Mouse (Mus musculus) gastrocnemius, postnatal 4 days (tissue): ENCODE measurements at regions not wholly inside any gene's neighbourhood (a gene's known extent, or its start where the extent isn't known, plus 50 kb on each side); places are given as distances from the start of the nearest gene placed in this dataset.

Source experiments
- DNase-seq, 2 experiments: peaks; one replicate each; pipeline ENCODE4 v3.0.0; 2021 to 2022; ENCODE audit warnings: low spot score in 2 of 2, mixed read lengths in 2 of 2

DNA sequence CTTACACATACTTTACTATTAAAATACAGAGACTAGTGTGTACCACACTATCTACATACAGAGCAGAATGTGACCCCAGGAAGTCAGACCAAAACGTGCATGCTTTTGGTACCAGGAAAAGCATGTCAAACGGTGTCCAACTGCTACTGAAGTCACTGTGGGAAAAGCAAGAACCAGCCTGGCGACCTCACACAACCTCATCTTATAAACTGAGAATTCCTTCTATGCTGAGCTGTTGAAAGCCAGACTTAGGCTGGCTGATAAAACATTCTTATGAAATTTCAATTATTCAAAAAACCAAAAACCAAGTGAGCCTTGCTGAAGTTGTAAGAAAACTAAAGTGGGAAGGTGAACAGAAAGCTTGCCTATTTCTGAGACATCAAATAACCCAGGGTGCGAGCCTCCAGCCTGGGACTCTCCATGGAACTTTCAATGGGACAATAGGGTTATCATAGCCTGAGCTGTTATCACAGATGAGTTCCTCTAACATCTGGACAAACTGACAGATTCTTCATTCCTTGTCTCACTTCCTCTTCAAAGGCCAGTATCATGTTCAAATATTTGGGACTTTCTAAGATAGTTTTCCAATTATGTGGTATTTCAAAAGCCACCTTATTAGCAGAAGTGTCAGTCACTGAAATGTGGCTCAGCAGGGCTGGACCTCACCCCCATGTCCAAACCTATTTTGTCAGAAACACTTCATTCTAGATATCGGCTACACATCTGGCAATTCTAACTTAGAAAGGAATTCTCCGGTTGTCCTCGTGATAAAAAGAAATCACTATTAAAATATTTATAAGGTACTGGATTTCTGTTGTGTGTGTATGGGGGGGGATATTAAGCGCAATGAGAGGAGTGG lies 155.7 kb downstream of the Sox4 start:
- DNase-seq, result no peak

DNA sequence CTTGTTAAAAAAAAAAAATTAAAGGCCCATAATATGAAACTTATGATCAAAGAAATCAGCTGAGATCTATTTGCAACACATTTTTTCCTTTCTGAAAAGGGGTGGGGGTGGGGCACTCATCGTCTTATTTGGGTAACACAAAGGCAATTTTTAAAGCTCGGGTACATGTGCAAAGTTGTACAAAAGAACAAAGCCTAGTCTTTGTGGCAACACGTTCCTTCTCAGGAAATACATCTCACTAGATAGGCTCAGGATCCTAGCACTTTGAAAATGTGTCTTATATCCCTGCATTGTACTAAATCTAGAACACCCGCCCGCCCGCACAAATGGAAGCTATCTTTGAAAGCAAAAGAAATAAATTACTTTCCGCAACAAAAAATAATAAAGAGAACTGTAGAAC lies 158.2 kb downstream of the Sox4 start:
- no peak for DNase-seq

DNA sequence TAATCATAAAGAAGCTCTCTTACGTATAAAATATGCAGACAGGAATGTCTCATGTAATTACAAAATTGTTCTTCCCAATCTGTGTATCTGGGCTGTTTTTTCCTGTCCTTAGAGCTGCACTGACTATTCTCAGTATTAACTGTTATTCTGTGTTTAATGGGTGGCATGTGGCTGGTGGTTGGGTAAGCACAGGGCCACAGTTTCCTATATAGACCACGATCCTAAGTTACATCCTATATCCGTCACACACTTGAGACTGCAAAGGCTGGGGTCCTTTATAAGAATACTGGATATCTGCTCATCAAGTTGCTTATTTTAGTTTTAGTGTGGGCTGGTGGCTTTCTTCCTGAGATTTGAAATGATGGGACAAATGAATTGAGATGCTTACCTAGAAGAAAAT lies 159.0 kb downstream of the Sox4 start:
- no peak for DNase-seq

DNA sequence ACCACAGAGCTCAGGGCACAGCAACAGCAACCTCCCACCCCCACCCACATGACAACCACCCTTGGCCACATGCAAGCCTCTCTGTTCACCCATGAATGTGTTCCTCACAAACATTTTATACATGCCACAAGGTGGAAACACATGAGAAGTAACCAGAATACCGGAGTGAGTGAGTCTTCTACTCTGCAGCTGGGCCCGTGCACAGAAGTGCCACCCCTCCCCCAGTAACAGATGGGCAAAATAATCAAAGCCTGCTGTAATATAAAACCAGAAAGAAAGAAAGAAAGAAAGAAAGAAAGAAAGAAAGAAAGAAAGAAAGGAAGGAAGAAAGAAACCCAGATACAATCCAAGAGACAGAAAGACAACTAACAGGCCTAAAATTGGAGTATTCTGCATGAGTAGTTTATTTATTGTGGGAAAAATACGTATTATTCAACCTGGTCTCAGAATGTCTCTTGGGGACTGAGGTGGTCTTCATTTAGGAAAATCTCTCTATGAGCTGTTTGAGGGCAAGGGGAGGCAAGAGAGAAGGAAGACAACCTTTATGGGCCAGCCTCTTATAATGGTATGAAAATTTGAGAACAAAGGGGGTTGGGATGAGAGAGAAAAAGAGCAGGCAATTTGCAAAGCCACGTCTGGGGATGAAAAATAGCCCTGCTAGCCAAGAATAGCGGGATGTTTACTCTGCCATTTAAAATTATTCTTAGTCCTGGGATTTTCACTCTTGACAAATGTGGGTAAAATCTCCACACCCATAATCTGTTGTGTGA lies 160.2 kb downstream of the Sox4 start:
- no peak for DNase-seq

DNA sequence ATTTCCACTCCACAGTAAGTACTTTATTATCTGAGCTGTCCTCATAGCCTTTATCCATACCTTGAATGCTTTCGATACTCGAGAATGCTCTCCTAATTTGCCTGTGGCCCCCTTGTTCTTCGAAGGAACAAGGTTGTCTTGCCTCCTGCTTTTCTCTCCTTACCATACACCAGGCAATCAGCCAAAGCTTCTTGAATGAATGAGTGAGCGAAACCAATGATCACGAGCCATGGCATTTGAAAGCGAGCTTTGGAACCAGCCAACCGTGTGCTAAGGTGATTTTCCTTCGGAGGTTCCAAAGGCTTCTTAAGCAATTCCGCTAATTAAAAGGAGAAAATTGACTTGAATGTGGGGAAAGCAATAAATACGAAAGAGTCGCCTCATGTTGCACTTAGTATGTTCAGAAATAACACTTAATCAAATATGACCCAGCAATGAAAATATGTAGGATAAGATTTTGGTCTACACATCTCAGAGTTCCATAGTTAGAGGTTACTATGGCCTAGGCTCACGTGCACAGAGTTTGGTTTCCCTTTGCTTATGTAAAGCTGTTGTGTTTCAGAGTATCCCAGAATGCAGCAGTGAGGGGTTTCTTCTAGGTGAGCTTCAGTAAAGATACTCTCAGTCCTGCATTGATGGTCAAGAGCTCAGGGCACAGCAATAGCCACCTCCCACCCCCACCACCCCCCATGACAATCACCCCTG lies 160.9 kb downstream of the Sox4 start:
- no peak for DNase-seq

DNA sequence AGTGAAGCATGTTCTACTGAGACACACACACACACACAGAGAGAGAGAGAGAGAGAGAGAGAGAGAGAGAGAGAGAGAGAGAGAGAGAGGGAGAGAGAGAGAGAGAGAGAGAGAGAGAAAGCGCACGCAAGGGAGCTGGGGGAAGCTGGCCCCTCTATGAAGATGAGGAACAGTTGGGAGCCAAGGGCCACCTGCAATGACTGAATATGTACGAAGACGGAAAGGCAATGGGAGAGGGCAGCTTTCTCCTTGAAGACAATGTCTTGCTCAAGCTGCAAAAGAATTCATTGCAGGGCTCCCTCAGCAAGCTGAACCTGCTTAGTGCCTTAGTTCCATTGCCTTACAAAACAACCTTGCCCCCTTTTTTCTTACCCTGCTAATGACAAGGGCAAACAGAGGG lies 163.1 kb downstream of the Sox4 start:
- no peak for DNase-seq

DNA sequence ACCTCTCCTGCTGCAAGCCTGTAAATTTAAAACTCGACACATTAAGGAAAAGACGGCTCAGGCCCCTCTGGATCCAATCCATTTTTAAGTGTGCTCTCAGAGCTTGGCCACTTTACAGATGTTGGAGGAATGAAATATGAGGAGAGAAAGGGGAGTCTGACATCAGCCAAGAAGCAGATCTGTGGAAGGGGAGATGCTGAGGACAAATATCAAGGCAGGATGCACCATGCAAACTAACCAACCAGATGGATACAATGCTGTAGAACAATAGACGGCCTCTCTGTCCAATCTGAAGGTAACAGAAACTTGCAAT lies 166.2 kb downstream of the Sox4 start:
- DNase-seq, result no peak

DNA sequence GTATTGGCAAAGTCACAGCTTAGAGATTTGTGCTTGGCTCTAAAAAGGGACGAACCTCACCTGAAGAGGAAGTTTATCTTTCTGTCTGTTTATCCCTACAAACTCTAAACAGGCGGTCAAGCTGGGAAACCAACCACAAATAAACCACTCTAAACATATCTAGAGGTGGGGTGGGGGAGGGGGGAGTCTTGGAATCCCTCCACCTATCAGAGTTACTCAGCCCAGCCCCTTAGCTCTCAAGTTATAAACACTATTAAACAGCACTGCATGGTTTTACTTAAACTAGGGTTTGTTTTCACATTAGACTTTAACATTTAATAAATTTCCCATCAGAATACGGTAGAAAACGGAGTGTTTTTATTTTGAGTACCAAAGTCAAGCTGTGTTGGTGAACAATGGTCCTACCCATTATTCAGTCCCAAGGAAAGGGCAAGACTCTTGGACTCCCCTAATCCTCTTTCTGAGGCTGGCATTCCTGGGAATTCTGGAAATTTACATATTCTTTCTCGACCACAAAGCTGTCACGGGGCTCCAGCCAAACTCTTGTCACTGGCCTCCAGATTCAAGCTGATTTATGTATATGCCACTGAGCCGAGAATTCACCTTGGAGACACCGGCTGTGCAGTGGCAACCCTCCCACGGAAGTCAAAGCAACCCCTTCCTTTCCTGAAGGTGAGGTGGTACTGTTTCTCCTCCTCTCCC lies 166.7 kb downstream of the Sox4 start:
- DNase-seq, result peak in 1 of 2 experiments; percentile 11

DNA sequence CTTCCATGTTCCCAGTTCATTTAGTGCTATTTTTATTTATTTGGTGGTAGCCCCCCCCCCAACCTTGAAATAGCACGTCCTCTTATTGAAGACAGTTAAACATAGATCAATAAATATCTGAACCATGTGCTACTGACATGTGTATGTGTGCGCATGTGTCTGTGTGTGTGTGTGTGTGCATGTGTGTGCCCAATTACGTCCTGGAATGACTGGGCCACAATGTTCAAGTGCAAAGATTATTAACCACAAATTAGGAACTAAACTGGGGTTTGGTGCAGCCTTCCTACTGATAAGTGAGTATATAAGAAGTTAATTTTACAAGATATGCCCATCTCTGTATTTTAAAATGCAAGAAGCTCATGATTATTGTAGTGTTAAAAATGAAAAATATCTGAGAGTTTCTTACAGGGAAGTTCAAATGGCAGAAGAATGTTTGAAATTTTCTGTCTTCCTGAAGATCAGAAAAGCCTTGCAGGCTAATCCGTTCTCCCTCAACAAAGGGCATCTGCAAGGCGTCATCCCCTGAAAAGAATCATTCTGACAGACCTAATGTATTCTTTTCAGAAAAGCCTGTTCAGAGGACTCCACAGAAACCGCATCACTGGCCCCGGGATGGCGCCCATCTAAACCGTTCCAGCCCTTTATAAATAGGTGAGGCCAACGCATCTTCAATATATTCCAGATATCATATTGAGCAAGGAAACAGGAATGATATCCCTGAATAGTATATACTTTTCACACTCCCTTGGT lies 170.8 kb downstream of the Sox4 start:
- DNase-seq, result no peak

DNA sequence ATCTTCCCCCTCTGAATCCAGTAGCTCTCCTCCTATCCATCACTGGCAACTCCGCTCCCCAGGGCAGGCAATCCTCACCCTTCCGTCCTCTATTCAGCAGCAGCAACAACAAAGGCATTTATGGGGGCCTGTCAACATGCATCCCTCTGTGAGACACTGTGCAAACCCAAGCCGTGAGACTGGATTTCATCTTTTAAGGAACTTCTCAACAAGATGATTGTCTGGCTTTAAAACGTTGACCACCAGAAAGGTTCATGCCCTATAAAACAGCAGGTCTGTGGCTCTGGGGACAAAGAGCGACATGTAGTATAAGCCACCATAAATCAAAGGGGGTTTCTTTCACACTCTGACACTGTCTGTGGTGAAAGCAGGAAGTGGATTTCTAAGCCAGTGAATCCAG lies 171.4 kb downstream of the Sox4 start:
- DNase-seq, result no peak

DNA sequence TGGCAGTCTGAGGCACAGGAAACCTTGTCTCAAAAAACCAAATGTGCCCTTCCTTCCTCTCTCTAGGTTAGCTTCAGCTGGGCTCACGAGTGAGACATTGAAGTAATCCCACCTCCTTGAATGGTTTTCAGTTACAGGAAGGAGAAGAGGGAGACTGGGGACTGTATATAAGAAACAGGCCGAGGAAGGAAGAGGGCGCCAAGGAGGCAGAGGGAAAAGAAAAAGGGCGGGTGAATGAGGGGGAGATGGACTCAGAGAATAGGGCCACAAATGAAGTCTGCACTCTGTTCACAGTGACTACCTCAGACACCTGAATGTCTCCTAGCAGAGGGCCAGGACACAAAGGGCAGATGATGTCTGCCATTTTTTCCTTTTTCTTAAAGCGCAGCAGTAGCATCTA lies 171.9 kb downstream of the Sox4 start:
- DNase-seq, result no peak

DNA sequence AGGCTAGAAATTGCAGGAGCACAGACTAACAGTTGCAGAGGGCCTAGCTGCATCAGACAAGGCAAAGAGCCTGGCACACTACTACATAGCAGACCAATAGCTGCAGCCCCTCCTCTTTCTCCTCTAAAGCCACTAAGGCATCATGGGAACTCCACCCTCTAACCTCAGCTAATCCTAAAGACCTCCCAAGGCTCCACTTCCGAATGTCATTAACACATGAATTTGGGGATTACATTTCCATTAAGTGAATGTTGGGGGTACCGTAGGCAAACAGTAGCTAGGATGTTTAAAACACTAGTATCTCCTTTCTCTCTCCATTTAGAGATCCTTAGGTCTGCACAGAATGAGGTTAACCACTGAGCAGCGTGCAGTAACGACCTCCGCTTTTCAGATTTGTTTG lies 173.1 kb downstream of the Sox4 start:
- no peak for DNase-seq

DNA sequence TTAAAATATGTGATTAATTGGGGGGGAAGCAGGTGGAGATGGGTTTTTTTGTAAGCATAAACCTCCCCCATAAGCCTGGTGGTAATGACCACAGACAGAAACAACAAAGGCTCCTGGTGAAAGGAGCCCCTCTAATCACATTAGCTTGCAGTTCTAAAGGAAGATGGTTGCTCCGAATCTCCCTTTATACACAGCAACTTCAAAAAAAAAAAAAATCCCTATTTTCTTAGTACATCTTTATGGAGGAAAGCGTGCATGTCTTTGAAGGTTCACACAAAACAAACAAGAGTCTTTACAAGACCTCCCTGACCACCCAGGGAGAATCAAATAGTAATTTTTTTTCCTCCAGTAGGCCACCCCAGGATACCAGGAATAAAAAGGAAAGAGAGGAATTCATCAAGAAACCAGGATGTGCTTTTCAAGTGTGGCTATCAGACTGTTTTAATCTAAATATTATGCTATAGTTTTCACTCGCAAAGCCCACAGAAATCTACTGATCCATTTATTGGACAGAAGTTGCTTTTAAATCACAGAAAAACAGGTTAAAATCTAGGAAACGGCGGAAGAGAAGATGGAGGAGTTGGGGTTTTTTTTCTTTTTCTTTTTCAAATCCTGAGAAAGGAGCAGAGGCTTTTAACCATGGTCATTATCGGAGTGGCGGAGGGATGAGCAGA lies 178.2 kb downstream of the Sox4 start:
- no peak for DNase-seq

DNA sequence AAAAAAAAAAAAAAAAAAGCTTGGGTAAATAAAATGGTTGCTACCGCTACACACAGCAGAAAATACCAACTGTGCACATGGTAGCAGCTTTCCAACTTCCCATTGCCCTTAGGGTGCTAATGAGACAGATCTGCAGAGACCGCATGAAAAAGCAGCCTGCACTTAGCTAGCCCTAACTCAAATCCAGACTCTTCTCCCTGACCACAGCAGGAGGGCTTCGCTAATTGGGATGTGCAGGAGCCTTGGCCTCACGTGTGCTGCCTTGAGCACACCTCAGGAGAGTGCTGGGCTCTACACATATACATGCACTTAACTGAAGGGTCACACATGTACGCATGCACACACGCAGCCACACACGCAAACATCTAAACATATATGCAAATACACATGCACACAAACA lies 178.9 kb downstream of the Sox4 start:
- no peak for DNase-seq

DNA sequence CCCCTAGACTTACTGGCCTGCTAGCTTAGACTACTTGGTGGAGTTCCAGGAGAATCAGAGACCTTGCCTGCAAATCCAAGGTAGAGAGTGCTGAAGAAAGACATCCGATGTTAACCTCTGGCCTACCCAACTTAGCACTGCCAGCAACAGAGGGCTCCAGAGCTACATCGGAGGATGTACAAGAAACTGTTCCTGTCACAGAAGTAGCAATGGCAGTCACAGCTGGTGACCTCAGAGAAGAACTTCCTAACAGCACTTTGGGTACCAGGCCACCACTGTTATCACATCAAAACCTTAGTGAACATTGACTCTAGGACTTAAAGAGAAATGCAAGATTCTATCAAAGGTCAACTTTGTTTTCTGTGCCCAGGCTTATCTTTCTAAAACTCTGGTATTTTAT lies 180.0 kb downstream of the Sox4 start:
- DNase-seq, result no peak

DNA sequence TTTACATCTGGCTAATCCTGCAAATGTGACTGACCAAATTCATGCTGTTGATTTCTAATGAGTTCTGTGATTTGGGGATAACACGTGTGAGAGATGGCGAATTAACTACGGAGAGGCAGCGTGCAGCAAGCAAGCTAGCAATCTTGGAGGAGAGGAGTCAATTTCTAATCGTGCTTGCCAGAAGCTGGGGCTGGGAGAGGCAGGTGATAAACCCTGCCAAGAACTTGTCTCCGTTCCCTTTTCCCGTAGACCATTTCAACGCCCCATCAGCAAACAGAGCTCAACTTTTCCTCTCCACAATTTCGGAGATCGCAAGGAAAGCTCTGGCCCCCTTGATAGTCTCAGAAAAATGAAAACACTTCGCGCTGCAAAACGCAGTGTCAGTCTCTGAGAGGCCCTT lies 183.0 kb downstream of the Sox4 start:
- peak in 1 of 2 experiments; percentile 35 for DNase-seq

DNA sequence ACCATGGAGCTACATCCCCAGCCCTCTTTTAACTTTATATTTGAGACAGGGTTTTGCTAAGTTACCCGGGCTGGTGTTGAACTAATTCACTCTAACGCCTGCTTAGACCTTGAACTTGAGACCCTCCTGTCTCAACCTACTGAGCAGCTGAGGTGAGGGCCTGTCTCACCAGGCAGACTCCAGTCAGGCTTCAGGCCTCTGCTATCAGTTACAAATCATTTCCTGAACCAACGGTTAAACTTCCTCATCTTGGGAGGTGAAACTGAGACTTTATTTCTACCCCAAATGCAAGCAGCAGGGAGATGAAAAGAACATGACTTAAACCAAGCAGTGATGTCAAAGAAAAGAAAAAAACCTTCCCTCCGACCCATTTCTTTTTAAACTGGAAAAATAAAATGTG lies 183.5 kb downstream of the Sox4 start:
- DNase-seq, result no peak

DNA sequence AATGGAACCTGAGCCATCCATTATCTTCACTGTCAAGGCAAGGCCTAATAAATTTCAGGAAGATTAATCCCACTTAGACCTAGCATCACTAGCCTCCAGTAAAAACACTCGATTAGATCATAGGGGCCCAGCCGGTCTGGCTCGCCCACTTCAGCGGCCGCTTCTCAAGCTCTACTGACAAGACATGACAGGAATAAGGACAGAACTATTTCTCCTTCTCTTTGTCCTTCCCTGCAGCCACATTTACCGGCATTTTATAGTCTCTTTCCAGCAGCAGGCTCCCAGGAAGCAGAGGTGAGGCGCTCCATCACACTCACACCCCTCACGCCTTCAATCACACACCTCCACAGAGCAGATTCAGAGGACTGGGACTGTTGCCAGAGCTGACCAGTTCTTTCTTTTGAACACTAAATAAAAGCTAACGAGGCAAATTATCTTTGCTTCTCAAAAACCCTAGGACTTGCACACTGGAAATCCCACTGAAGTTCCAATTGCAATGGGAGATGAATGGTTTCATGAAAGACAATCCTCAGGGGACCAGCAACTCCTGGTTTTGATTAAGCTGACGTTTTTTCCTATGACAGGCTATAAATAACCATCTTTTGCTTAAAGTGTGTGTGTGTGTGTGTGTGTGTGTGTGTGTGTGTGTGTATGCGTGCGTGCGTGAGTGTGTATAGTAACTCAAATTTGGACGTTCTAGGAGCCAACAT lies 184.6 kb downstream of the Sox4 start:
- DNase-seq, result peak in 1 of 2 experiments; percentile 15

DNA sequence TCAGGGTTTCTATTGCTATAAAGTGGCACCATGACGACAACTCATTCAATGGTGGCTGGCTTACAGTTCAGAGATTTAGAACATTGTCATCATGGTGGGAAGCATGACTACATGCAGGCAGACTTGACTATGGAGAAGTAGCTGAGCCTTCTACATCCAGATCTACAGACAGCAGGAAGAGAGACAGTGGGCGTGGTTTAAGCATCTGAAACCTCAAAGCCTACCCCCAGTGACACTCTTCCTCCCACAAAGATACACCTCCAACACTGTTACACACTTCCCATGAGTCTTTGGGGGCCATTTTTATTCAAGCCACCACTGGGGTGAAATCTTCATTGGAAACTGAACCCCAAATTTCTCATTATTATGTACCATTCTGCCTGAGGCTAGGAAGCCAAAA lies 191.0 kb downstream of the Sox4 start:
- DNase-seq, result no peak

DNA sequence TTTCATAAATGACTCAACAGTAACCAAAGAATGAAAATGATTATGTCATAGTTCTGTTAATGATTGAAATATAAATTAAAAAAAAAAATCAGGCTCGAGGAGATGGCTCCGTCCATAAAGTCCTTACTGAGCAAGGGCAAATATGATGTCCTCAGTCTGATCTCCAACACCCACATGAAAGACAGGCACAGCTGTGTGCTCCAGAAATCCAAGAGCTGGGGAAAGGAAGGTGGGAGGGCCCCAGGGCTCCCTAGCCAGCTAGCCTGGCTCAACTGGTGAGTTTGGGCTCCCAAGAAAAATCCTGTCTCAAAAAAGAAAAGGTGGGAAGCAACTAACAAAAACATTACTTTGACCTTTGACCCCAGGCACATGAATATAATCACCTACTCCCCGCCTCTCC lies 194.5 kb downstream of the Sox4 start:
- peak in 1 of 2 experiments; percentile 42 for DNase-seq
